Mouse (Mus musculus): ENCODE results near the gene Inhbc. TPM values are rescaled to one million over a fixed set of nuclear protein-coding genes. Genes with fewer than 3 reads are reported as not detected.

Gene Inhbc
- polyA plus RNA-seq, 1 experiment from 2014 or later: not detected

DNA sequence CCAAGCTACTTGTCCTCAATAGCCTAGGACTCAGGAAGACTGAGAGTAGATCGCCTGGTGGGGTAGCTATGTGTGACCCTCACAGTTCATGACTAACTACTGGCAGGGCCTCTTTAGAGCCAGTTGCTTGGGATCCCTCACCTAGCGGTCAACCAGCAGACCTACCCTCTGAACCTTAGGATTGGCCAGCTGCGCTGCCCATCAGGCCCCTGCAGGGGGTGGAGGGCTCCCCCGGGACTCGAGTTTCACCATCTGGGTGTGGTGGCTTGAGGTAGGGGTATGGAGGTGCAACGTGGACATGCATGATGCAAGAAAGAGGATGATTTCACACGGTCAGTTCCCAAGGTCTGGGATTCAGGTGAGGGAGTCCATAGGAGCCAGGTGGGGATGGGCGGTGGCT is 18.5 kb downstream of the Inhbc start:
- H3K27me3 ChIP-seq (ENCODE audit: insufficient read depth, low read length): no peaks in the 10 kb centered on the region
- H3K27ac ChIP-seq (ENCODE audit: low read depth): no peak overlapping the region
- no peak overlapping the region for H3K4me2 ChIP-seq
- H3K4me3 ChIP-seq (ENCODE audit: low read depth, low read length): no peak overlapping the region
- H3K4me1 ChIP-seq (ENCODE audit: insufficient read depth): no peaks in the 10 kb centered on the region
- no peak for TF ChIP-seq CTCF (IDR thresholded peaks at IDR 0.05; ENCODE audit: low read depth)
- H3K9me3 ChIP-seq (ENCODE audit: low read depth, low read length): no peaks in the 10 kb centered on the region
- no peak overlapping the region for H3K9ac ChIP-seq
- no peak for ATAC-seq (ENCODE audit: insufficient read depth)
- no peak for DNase-seq
- 67% methylated on average over 8 of the region's 8 CpGs for WGBS
- no peaks in the 10 kb centered on the region for H3K36me3 ChIP-seq (ENCODE audit: insufficient read depth)

DNA sequence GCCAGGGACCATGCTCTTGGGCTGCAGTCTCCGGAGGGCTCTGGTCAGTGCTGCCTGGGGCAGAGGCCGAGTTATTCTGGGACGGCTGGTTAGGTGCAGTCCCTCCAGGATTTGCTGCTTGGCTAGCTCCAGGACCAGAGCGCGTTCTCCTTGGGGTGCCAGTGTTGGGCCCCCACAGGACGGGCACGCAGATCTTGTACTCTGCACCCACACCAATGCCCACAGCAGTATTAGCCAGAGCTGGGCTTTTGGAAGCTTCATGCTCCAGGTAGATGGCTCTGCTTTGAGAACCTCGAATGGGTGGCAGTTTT is 19.0 kb downstream of the Inhbc start:
- H3K4me3 ChIP-seq (ENCODE audit: low read depth, low read length): no peak overlapping the region
- no peak for ATAC-seq (ENCODE audit: insufficient read depth)
- no peaks in the 10 kb centered on the region for H3K36me3 ChIP-seq (ENCODE audit: insufficient read depth)
- no peak overlapping the region for H3K9ac ChIP-seq
- H3K27me3 ChIP-seq (ENCODE audit: insufficient read depth, low read length): no peaks in the 10 kb centered on the region
- H3K4me2 ChIP-seq: peak overlapping the region; percentile 55
- H3K27ac ChIP-seq (ENCODE audit: low read depth): no peak overlapping the region
- no peak; the same call in 1 of the 2 replicates for TF ChIP-seq CTCF (IDR thresholded peaks at IDR 0.05; ENCODE audit: low read depth)
- no peaks in the 10 kb centered on the region for H3K4me1 ChIP-seq (ENCODE audit: insufficient read depth)
- DNase-seq: no peak
- WGBS: 79% methylated on average over 8 of the region's 8 CpGs
- H3K9me3 ChIP-seq (ENCODE audit: low read depth, low read length): no peaks in the 10 kb centered on the region

- Histone ChIP-seq H3K4me1 (ENCODE audit: insufficient read depth) (no peaks in the 10 kb centered on the region), H3K9me3 (ENCODE audit: low read depth, low read length) (no peaks in the 10 kb centered on the region), H3K4me2 (peak overlapping the region; percentile 55), H3K4me3 (ENCODE audit: low read depth, low read length) (peak overlapping the region; percentile 17; the same call in 1 of the 2 replicates), H3K27me3 (ENCODE audit: insufficient read depth, low read length) (no peaks in the 10 kb centered on the region), H3K9ac (0 out of 2 replicates have a peak overlapping the region, but pooled peaks have one; percentile 34), H3K27ac (ENCODE audit: low read depth) (no peak overlapping the region), H3K36me3 (ENCODE audit: insufficient read depth) (no peaks in the 10 kb centered on the region)
- WGBS: 8% methylated on average over 24 of the region's 24 CpGs
- peak; percentile 92 for TF ChIP-seq CTCF (IDR thresholded peaks at IDR 0.05; ENCODE audit: low read depth)
- peak; percentile 89 for DNase-seq
- peak; percentile 82 for ATAC-seq (ENCODE audit: insufficient read depth)
These were observed 19.5 kb downstream of the Inhbc start for GRCm38 (mm10) chr10:127350594-127351284.

- ATAC-seq (ENCODE audit: insufficient read depth): no peak; the same call in 1 of the 2 replicates
- H3K9me3 ChIP-seq (ENCODE audit: low read depth, low read length): no peaks in the 10 kb centered on the region
- no peak overlapping the region for H3K27ac ChIP-seq (ENCODE audit: low read depth)
- no peak for TF ChIP-seq CTCF (IDR thresholded peaks at IDR 0.05; ENCODE audit: low read depth)
- 72% methylated on average over 8 of the region's 8 CpGs for WGBS
- no peaks in the 10 kb centered on the region for H3K36me3 ChIP-seq (ENCODE audit: insufficient read depth)
- H3K9ac ChIP-seq: no peak overlapping the region
- no peaks in the 10 kb centered on the region for H3K27me3 ChIP-seq (ENCODE audit: insufficient read depth, low read length)
- no peak overlapping the region for H3K4me2 ChIP-seq
- no peak overlapping the region for H3K4me3 ChIP-seq (ENCODE audit: low read depth, low read length)
- H3K4me1 ChIP-seq (ENCODE audit: insufficient read depth): no peaks in the 10 kb centered on the region
- no peak for DNase-seq
These were observed 20.4 kb downstream of the Inhbc start for GRCm38 (mm10) chr10:127349810-127350209.

DNA sequence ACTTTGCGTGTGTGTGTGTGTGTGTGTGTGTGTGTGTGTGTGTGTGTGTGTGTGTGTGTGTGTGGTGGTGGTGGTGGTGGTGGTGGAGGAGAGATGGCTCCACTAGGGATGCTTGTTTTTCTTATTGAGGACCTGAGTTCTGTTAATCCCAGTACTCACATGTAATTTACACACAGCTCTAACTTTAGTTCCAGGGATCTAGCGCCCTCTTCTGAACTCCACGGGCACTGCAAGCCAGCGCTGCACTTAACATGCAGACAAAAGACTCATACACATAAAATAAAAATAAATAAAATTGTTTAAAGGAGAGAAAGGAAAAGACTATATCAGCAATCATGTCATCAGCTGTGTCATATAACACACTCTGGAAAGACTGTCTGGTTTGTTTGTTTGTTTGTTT is 21.3 kb downstream of the Inhbc start:
- WGBS: 69% methylated on average over 4 of the region's 4 CpGs
- Histone ChIP-seq H3K27me3 (ENCODE audit: insufficient read depth, low read length) (no peaks in the 10 kb centered on the region), H3K9ac (no peak overlapping the region), H3K36me3 (ENCODE audit: insufficient read depth) (no peaks in the 10 kb centered on the region), H3K9me3 (ENCODE audit: low read depth, low read length) (no peaks in the 10 kb centered on the region), H3K4me1 (ENCODE audit: insufficient read depth) (no peaks in the 10 kb centered on the region), H3K4me2 (no peak overlapping the region), H3K4me3 (ENCODE audit: low read depth, low read length) (no peak overlapping the region), H3K27ac (ENCODE audit: low read depth) (no peak overlapping the region)
- peak; percentile 42 for DNase-seq
- ATAC-seq (ENCODE audit: insufficient read depth): no peak
- peak; percentile 24 for TF ChIP-seq CTCF (IDR thresholded peaks at IDR 0.05; ENCODE audit: low read depth)

DNA sequence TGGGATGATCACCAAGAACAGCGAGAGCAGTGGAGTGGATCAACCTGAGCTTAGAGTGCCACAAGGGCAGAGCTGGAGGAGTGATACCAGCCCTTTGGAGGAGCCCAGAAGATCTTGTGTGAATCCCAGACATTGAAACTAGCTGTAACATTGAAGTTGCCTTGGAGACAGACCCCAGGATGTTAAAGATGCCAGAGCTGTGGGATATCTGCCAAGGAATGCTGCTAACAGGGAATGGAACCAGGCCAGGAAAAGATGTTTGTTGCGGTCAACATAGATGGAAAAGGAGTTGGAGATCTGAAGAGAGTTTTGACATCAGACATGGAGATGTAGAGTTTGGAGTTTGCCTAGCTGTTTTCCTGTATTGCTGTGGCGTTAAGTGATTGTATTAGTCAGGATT is 24.1 kb downstream of the Inhbc start:
- peaks cover 4% of the 10 kb centered on the region; the same call in 1 of the 2 replicates for H3K27me3 ChIP-seq (ENCODE audit: insufficient read depth, low read length)
- H3K9ac ChIP-seq: no peak overlapping the region
- DNase-seq (peak; percentile 59), ATAC-seq (ENCODE audit: insufficient read depth) (no peak)
- WGBS: 65% methylated on average over 3 of the region's 3 CpGs
- no peak overlapping the region for H3K27ac ChIP-seq (ENCODE audit: low read depth)
- H3K4me1 ChIP-seq (ENCODE audit: insufficient read depth): no peaks in the 10 kb centered on the region
- no peak overlapping the region for H3K4me2 ChIP-seq
- no peak for TF ChIP-seq CTCF (IDR thresholded peaks at IDR 0.05; ENCODE audit: low read depth)
- H3K4me3 ChIP-seq (ENCODE audit: low read depth, low read length): no peak overlapping the region
- H3K36me3 ChIP-seq (ENCODE audit: insufficient read depth): no peaks in the 10 kb centered on the region
- H3K9me3 ChIP-seq (ENCODE audit: low read depth, low read length): no peaks in the 10 kb centered on the region

- ATAC-seq (ENCODE audit: insufficient read depth): no peak
- H3K9me3 ChIP-seq (ENCODE audit: low read depth, low read length): no peaks in the 10 kb centered on the region
- TF ChIP-seq CTCF (IDR thresholded peaks at IDR 0.05; ENCODE audit: low read depth): no peak
- 61% methylated on average over 3 of the region's 3 CpGs for WGBS
- 0 out of 2 replicates have a peak, but pooled peaks cover 3% of the 10 kb centered on the region for H3K36me3 ChIP-seq (ENCODE audit: insufficient read depth)
- no peak overlapping the region for H3K9ac ChIP-seq
- peaks cover 15% of the 10 kb centered on the region; the same call in 1 of the 2 replicates for H3K27me3 ChIP-seq (ENCODE audit: insufficient read depth, low read length)
- H3K4me3 ChIP-seq (ENCODE audit: low read depth, low read length): no peak overlapping the region
- no peak for DNase-seq
- no peaks in the 10 kb centered on the region for H3K4me1 ChIP-seq (ENCODE audit: insufficient read depth)
- no peak overlapping the region for H3K4me2 ChIP-seq
- no peak overlapping the region for H3K27ac ChIP-seq (ENCODE audit: low read depth)
These were observed 27.2 kb downstream of the Inhbc start for GRCm38 (mm10) chr10:127343029-127343428.
